Mouse (Mus musculus) natural killer cell, adult 2 months (primary cell): Measurements from ENCODE around the gene Myt1.
"Not testable (repeated sequence)": the region's sequence is repeated elsewhere in the genome, so short reads cannot be mapped to it uniquely, and the experiment has no call there.

Experiments
- DNase-seq, 2 experiments: peaks; one replicate each; pipeline ENCODE4 v3.0.0; 2022; ENCODE audit warnings: low spot score in 2 of 2

Myt1 gene

DNA sequence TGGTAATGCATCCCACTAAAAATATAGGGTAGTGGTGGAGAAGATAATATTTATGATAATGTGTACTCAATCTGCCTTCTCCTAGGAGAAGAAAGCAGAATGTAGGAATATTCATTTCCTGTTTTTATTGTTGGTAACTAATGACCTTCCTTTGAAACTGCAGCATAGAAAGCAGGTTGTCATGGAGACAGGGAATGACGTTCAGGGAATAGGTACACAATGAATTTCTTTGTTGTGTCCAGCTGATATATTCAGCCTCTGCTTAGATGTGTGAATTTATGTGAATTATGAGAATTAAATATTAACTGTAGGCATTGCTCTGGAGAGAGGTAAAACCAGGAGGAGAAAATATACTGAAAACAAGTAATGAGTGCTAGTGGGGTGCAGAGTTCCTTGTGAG lies 18.3 kb downstream of the Myt1 start:
- no peak for DNase-seq

DNA sequence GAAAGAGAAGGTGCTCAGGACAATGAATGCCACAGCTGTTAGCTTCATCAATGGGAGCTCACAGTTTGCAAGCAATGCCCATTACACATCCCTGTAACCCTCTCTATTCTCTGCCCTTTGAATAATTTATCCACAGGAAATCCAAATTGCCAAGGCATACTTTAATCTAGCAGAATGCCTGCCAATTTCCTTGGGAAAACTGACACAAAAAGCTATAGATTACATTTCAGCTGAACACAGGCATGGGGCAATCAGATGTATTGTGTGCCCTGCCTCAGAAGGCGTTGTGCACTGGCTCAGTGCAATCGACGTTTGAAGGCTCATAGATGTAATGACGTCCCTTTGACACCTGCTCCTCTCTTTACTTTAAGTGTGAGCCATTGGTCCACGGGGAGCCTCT lies 24.7 kb downstream of the Myt1 start:
- DNase-seq: no peak

DNA sequence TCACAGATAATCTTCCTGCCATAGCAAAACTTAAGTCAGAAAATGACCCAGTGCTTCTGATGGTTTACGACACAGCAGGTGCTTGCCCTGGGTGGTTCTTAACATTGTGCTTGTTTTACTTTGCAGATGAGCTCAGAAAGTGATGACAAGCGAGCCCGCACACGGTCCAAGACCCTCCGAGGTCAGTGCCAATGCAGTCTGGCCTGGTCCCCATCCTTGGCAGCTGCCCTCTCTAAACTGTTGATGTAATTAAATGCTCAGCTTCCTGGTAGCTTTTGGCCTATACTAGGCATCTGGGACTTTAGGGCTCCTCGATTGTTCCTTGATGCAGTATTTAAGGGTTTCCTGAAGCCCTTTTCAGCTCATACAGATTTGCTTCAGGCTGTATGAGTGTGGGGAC lies 26.3 kb downstream of the Myt1 start:
- no peak for DNase-seq

DNA sequence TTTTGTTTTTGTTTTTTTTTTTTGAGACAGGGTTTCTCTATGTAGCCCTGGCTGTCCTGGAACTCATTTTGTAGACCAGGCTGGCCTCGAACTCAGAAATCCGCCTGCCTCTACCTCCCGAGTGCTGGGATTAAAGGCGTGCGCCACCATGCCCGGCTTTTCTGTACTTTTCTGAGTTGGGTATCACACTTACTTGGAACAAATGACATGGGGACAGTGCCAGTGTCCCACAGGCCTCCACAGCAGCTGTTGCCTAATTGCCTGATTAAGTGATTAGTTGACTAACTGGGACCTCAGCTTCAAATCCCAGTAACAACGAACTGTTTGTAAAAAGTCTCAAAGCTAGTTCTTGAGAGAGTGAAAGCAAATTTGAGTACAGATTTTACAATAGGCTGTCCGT lies 30.1 kb downstream of the Myt1 start:
- DNase-seq: not testable (repeated sequence)

DNA sequence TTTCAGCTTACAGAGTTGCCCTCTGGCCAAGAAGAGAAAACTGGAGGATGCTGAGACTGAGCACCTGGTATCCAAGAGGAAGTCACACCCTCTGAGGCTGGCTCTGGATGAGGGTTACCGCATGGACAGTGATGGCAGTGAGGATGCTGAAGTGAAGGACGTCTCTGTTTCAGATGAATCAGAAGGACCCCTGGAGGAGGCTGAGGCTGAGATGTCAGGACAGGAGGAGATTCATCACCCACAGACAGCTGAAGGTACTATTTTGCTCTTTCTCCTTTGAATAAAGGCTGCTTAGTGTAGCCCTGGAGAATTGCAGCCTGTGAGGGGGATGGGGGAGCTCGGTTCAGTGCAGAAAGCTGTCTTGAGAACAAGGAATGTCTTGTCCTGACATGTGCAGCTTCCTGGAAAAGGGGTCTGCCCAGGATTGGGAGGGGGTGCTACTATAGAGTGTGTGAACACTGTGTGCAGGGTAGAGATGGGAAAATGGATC lies 32.6 kb downstream of the Myt1 start:
- DNase-seq: no peak

DNA sequence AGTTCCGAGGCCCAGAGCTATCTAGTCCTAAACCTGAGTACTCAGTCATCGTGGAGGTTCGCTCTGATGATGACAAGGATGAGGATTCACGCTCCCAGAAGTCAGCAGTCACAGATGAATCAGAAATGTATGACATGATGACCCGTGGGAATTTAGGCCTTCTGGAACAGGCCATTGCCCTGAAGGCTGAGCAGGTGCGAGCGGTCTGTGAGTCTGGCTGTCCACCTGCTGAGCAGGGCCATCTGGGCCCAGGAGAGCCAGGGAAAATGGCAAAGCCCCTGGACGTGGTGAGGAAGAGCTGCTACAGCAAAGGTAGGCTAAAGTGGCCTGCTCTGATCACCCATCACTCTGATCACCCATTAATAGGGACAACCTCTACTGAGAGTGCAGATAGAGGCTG lies 34.5 kb downstream of the Myt1 start:
- DNase-seq: no peak

DNA sequence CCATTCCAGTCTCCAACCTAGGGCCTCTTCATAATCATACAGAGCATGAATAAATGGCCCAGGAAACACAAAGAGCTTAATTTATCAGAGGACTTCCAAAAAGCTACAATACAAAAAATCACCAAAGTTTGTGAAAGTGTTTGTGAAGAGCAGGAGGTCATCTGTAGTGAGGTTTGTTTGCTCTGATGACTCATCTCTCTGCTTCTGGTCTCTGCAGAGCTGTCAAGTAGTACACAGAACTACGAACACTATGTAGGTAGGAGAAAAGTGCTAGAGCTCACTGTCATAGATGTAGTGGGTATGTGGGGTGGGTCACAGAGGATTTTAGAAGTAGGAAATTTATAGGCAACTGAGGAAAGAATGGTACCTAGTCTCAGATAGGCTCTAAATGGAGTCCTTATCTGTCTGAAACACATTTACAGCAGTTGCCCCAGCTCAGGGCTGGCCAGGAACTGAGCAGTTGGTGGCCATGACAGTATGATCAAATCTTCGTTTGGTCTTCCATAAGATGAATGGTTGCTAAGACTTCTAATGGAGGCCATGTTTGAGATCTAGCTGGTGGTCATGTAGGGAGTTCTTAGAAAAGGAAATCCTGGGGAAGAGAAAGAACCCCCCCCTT lies 66.0 kb downstream of the Myt1 start:
- no peak for DNase-seq

DNA sequence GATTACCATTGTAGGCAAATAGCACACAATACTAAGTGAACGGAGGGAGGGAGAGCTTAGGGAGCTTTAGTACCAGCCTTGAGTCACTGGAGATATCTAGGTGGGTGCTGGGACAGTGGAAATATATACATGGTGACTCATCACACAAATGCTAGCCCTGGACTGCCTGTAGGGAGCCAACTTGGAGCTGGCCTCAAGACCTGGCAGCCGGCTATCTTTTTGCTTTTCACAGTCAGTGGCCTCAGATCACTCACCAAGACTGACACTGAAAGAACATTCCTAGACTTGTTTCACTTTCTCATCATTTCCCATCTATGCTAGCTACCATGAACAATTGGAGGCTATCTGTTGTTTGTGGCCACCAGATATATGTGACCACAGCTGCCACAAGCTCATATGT lies 69.6 kb downstream of the Myt1 start:
- no peak for DNase-seq

DNA sequence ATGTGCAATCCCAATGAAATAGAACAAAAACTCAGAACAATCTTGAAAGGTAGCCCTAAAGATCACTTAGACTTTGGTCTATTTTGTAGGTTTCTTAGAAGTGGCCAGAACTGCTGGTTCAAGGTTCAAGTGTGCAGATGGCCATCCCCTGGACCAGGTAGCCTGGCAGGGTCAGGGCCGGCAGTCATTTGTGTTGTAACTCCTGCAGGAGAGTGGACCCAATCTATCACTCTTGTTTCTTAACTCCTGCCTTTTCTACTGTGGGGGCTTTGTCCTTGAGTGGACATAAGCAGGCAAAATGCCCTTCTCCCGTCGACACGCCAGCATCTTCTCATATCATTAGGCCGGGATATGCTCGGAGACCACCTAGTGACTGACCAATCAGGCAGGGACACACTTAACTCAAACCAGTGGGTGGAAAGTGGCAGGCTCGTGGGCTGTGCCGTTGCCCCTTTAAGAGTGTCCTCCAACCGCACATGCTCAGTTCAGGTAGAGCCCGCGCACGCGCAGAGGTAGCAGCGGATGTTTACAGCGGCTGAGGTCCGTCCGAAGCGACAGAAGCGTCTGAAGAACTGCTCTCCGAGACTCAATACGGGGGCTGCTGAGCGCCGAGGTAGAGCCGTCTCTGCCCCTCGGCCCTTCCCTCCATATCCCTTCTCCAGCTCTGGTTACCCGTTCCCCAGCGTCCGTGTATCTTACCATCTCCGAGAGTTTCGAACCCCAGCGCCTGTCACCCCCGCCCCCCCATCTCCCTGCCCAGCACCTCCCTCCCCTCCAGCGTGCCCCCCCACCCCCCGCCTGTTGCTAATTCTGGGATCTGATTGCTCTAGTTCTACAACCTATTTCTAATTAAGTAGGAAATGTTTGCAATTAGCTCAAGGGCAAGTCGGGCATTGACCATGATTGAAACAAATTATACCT lies 74.5 kb downstream of the Myt1 start, which contains the start of gene Pcmtd2:
Pcmtd2 (plus strand) TSS at position 483 of the 921 bp plus-strand sequence.
- DNase-seq: peak; percentile 92

DNA sequence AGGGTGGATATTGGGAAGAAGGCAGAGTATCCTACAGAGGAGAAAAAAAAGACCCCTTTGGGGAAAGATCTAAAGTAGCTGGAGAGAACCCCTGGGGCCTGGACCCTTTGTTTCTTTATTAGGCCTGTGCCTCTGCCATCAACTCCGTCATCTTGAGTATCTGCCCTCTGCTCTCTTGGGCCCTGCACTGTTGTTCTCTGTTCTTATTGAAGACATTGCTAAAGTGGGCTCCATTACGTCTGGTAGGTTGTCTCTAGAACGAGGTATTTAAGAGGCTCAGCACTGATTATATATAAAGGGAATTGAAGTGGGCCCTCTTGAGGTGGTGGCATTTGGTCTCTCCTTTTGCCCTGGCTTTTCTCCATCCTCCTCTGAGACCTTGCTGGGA lies 75.2 kb downstream of the Myt1 start:
- DNase-seq: no peak

DNA sequence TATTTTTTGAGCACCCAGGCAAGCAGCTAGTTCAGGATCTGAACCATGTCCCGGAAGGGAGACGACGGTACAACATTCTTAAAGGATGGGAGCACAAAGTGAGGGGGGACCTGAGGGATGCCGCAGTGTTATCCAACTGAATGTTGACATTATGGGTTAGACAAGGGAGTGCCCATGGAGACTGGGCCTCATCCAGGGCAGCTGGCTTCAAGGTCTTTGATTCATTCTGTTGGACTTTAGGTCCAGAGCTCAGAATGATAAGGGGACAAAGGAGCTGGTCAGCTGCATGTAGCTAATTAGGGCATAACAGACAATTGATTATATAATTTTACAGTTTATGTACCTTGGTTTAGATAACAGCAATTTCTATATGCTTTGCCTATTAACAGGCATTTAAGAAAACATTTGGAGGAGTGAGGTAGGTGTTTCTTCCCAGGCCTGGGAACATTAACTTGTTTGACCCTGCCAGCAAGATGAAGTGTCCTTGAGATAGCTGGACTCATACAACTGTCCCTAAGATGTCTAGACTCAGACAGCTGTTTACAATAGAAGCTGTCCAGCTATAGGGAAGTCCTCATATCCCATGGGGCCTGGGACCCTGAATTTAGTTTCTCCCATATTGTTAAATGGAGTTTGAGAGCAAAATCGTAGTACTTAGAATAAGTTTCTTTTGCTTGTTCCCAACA lies 82.7 kb downstream of the Myt1 start:
- DNase-seq: no peak

DNA sequence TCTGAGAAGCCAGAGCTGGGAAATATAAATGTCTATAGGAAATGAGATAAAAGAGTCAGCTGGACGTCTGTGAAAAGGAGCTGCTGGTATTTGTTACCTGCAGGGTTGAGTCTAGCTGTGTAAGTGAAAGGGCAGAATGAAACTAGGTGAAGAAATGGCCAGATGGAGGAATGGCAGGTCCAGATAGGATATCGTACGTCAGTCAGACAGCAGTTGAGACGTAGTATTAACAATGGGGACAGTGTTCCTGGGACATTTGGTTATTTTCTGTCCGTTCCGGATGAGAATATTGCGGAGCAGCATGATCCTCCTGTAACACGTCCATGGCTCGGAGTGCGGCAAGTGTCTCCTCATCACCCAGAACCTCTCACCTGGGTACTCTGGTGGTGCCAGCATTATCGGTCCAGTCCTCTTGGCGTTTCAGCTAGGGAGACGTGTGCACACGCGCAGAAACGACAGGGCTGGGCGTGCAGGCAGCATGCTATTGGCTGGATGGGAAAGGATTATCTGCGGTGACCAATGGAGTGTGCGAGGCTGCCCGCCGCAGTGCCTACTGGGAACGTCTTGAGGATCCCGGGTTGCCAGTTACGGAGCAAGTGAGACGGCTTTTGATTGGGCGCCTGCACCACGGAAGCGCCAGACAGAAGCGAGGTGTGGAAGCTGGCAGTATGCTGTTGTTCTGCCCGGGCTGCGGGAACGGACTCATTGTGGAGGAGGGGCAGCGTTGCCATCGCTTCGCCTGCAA lies 100.8 kb downstream of the Myt1 start, which contains the start of gene Polr3k:
Polr3k (plus strand) TSS at position 547 of the 745 bp plus-strand sequence.
- peak; percentile 89 to 91 for DNase-seq

DNA sequence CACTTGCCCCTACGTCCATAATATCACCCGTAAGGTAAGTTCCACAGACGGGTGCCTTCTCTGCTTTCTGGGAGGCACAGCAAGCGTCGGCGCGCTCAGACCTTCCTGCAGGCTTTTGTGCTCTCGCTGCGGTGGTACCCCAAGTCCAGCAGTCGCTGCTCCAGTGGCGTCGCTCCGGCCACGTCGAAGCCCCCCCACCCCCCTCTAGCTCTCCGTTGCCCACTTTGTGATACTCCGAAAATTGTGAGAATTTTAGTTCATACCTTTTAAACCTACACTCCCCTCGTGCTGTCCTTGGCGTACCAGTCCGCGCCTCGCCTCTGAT lies 101.4 kb downstream of the Myt1 start:
- no peak for DNase-seq

DNA sequence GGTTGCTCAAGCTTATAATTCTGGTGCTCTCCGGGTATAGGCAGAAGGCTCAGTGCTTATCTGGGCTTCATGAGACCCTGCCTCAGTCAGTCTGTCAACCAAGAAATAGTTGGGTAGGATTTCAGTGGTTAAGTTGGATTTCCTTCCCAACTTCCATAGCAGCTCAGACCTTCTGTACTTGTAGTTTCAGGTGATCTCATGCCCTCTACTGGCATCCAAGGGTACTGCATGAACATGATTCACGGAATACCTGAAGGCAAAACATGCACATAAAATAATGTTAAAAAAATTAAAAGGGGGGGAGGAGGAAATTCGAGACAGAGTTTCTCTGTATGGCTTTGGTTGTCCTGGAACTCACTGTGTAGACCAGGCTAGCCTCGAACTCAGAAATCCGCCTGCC lies 103.8 kb downstream of the Myt1 start:
- peak; percentile 42 to 55 for DNase-seq

DNA sequence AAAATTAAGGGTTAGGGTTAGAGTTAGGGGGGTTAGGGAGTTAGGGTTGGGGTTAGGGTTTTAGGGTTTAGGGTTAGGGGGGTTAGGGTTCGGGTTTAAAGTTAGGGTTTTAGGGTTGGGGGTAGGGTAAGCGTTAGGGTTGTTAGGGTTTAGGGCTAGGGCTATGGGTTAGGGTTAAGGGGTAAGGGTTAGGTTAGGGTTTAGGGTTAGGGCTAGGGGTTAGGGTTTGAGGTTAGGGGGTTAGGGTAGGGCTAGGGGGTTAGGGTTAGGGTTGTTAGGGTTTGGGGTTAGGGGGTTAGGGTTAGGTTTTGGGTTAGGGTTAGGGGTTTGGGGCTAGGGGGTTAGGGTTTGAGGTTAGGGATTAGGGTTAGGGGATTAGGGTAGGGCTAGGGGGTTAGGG lies 107.9 kb downstream of the Myt1 start:
- DNase-seq: no peak
